Comparison of ENCODE assay signal across 8 mouse cellular contexts in the genomic region with DNA sequence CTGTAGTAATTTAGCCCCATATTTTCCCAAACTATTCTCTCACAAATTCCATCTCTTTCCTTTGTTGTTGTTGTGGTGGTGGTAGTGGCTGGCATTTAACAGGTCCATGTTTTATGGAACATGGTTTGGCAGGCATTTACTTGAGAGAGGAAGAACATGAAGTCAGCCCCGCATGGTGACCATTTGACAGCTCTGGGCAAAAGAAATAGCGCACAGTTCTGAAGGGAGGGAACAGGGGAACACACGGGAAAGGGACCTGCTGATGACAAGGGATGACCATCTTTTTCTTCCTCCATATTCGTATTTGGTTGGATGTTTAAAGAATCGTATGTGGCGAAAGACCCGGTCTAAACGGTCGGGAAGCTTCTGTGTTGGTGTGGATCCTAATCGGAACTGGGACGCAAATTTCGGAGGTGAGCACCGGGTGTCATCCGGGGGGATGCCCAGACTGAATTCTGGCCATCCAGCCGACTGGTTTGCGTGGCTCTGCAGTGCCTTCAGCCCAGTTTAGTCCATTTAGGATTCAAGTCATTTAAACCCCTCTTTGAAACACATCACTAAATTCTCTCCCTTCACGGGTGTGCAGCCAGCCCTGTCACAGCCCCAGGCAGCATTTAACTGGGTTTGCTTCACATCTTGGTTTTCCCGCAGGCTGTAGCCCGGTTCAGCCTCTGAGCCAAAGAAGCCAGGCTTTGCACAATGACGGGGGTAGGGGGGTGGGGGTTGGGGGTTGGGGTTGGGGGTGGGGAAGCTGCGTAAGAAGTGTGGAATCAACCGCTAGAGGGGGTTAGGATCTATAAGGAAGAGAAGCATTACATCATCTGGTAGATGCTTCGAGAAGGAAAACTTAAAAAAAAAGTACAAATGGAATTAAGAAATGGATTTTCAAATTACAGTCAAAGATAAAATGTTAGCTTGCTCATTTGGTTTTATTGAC. TPM values are rescaled to one million over a fixed set of nuclear protein-coding genes. Genes with fewer than 3 reads are reported as not detected.
A peak's percentile ranks its signal among the peaks of the same experiment; 100 is the strongest.
DNase-seq lines count a peak whose midpoint lies in the region; ATAC-seq and TF ChIP-seq lines count a peak whose summit lies in the region.

No protein-coding gene starts in this region.

- H3K4me3 ChIP-seq in left cerebral cortex, adult 2 months, result peak overlapping the region; percentile 37
- peak overlapping the region; percentile 31 for H3K4me3 ChIP-seq in forebrain, embryonic 15.5 days

- no peaks in the 10 kb centered on the region for H3K27me3 ChIP-seq in forebrain, embryonic 15.5 days

- DNase-seq in left cerebral cortex, adult 2 months (ENCODE audit: extremely low spot score in 1 of 2, low spot score in 2 of 2), result no peak
- no peak for DNase-seq in left cerebral cortex, adult 8-10 months (ENCODE audit: low spot score in 2 of 2)
- DNase-seq in cerebellum, postnatal 10 days, result peak; percentile 76 to 88
- DNase-seq in mesoderm, embryonic 11.5 days (ENCODE audit: low read depth, low spot score), result peak; percentile 68
- DNase-seq in c-Kit-positive CD71-positive TER-119-positive erythroid progenitor cells, embryonic 14.5 days (ENCODE audit: low spot score), result no peak
- no peak for DNase-seq in adrenal gland, postnatal 10 days
- no peak for DNase-seq in adrenal gland, postnatal 25 days

- H3K9ac ChIP-seq in forebrain, embryonic 15.5 days (replicated peaks), result peak overlapping the region; percentile 45

- intact Hi-C loops in left cerebral cortex, adult 2 months (cut with DNase I), result no loop called here

- peak; percentile 27 for TF ChIP-seq CTCF in left cerebral cortex, adult 2 months (IDR thresholded peaks at IDR 0.05)

- H3K9me3 ChIP-seq in forebrain, embryonic 15.5 days, result no peaks in the 10 kb centered on the region

- WGBS in forebrain, embryonic 15.5 days, result 11% methylated on average over 23 of the region's 23 CpGs

- ATAC-seq in forebrain, embryonic 15.5 days (replicated peaks), result peak; percentile 76

- H3K36me3 ChIP-seq in forebrain, embryonic 15.5 days, result no peaks in the 10 kb centered on the region

- H3K4me2 ChIP-seq in forebrain, embryonic 15.5 days (replicated peaks), result peak overlapping the region; percentile 53

- peaks cover 50% of the 10 kb centered on the region for H3K4me1 ChIP-seq in forebrain, embryonic 15.5 days

- H3K27ac ChIP-seq in left cerebral cortex, adult 2 months, result peak overlapping the region; percentile 79
- peak overlapping the region; percentile 91 for H3K27ac ChIP-seq in forebrain, embryonic 15.5 days (replicated peaks)

RNA-seq across cellular contexts. Expression of gene Cpa2, which starts 10.5 kb away (rescaled TPM):
- total RNA-seq in left cerebral cortex, adult 2 months (2021), result 1 to 10 TPM in 1 of 2 experiments, under 1 TPM in 1; 0.61 to 1.2 TPM
- total RNA-seq in left cerebral cortex, adult 8-10 months (2022), result 1 to 10 TPM; 1.2 to 4.0 (median 2.1) TPM
- polyA plus RNA-seq in forebrain, embryonic 15.5 days (2015; fragmentation: Nextera tagmentation; extraction: Ambion mirVana), result 4.7 and 5.3 TPM in 2 replicates
- total RNA-seq in adrenal gland, postnatal 10 days (2021), result 1 to 10 TPM in 1 of 2 experiments, under 1 TPM in 1; 0.90 to 2.8 TPM
- total RNA-seq in adrenal gland, postnatal 25 days (2021), result 0.52 and 0.90 TPM in 2 replicates

RNA-seq across cellular contexts. Expression of gene Cpa4, which starts 16.3 kb away (rescaled TPM):
- under 1 TPM in 1 of 2 experiments, not detected in 1; 0.16 TPM for total RNA-seq in left cerebral cortex, adult 2 months (2021)
- total RNA-seq in left cerebral cortex, adult 8-10 months (2022), result under 1 TPM; 0.17 to 0.39 (median 0.18) TPM
- polyA plus RNA-seq in forebrain, embryonic 15.5 days (2015; fragmentation: Nextera tagmentation; extraction: Ambion mirVana), result 1.9 and 2.0 TPM in 2 replicates
- total RNA-seq in adrenal gland, postnatal 10 days (2021), result 1 to 10 TPM; 1.4 to 1.7 TPM
- 1.2 and 1.7 TPM in 2 replicates for total RNA-seq in adrenal gland, postnatal 25 days (2021)

RNA-seq across cellular contexts. Expression of gene Ssmem1, which starts 42.3 kb away (rescaled TPM):
- 1 to 10 TPM in 1 of 2 experiments, under 1 TPM in 1; 0.70 to 1.1 TPM for total RNA-seq in left cerebral cortex, adult 2 months (2021)
- total RNA-seq in left cerebral cortex, adult 8-10 months (2022), result 1 to 10 TPM in 1 of 4 experiments, under 1 TPM in 3; 0.58 to 1.1 (median 0.86) TPM
- 0.14 TPM in 1 of 2 replicates, not detected in the other for polyA plus RNA-seq in forebrain, embryonic 15.5 days (2015; fragmentation: Nextera tagmentation; extraction: Ambion mirVana)
- under 1 TPM; 0.24 to 0.27 TPM for total RNA-seq in adrenal gland, postnatal 10 days (2021)
- total RNA-seq in adrenal gland, postnatal 25 days (2021), result 0.55 TPM in 1 of 2 replicates, not detected in the other

RNA-seq across cellular contexts. Expression of gene Tmem209, which starts 42.3 kb away (rescaled TPM):
- 10 to 100 TPM; 18.3 to 21.7 TPM for total RNA-seq in left cerebral cortex, adult 2 months (2021)
- total RNA-seq in left cerebral cortex, adult 8-10 months (2022), result 10 to 100 TPM; 22.8 to 25.2 (median 24.0) TPM
- 32.6 and 34.1 TPM in 2 replicates for polyA plus RNA-seq in forebrain, embryonic 15.5 days (2015; fragmentation: Nextera tagmentation; extraction: Ambion mirVana)
- total RNA-seq in adrenal gland, postnatal 10 days (2021), result 10 to 100 TPM; 20.2 to 24.3 TPM
- 25.9 and 28.9 TPM in 2 replicates for total RNA-seq in adrenal gland, postnatal 25 days (2021)

RNA-seq across cellular contexts. Expression of gene Cpa5, which starts 58.9 kb away (rescaled TPM):
- not detected for total RNA-seq in left cerebral cortex, adult 2 months (2021)
- not detected for total RNA-seq in left cerebral cortex, adult 8-10 months (2022)
- polyA plus RNA-seq in forebrain, embryonic 15.5 days (2015; fragmentation: Nextera tagmentation; extraction: Ambion mirVana), result 0.13 TPM in 1 of 2 replicates, not detected in the other
- not detected for total RNA-seq in adrenal gland, postnatal 10 days (2021)
- not detected in 2 replicates for total RNA-seq in adrenal gland, postnatal 25 days (2021)

Comparison
In these comparisons a context has a peak if more than half of its experiments do, and no peak if none do; other contexts are left out.
1. DNase-seq: peak in cerebellum, postnatal 10 days (2 of 2) and mesoderm, embryonic 11.5 days (single experiment); none in left cerebral cortex, adult 2 months (0 of 2), left cerebral cortex, adult 8-10 months (0 of 2), c-Kit-positive CD71-positive TER-119-positive erythroid progenitor cells, embryonic 14.5 days (single experiment), adrenal gland, postnatal 10 days (single experiment) and adrenal gland, postnatal 25 days (single experiment).